Mouse (Mus musculus) lung, adult 2 months (tissue): Measurements from ENCODE around the gene Klhl29.

Source experiments
- CTCF ChIP-seq: fragments of 200-500 bp; IDR thresholded peaks from 2 replicates; pipeline ENCODE4 v1.5.1; 2011; ENCODE audit warnings: mild to moderate bottlenecking, low read length, control low read depth; ENCODE audit not compliant: insufficient read depth
- POLR2A ChIP-seq: fragments of 200-500 bp; IDR thresholded peaks from 2 replicates; pipeline ENCODE4 v1.6.1; 2011; ENCODE audit warnings: low read depth, mild to moderate bottlenecking, control low read depth, low read length, borderline replicate concordance; ENCODE audit errors: extremely low read depth

GRCm38 (mm10) chr12:5136300-5136699, 239.2 kb downstream of the Klhl29 start:
- TF ChIP-seq POLR2A (no peak), CTCF (peak; percentile 93)
